Mouse (Mus musculus): ENCODE data around the gene Cldn4.

DNA sequence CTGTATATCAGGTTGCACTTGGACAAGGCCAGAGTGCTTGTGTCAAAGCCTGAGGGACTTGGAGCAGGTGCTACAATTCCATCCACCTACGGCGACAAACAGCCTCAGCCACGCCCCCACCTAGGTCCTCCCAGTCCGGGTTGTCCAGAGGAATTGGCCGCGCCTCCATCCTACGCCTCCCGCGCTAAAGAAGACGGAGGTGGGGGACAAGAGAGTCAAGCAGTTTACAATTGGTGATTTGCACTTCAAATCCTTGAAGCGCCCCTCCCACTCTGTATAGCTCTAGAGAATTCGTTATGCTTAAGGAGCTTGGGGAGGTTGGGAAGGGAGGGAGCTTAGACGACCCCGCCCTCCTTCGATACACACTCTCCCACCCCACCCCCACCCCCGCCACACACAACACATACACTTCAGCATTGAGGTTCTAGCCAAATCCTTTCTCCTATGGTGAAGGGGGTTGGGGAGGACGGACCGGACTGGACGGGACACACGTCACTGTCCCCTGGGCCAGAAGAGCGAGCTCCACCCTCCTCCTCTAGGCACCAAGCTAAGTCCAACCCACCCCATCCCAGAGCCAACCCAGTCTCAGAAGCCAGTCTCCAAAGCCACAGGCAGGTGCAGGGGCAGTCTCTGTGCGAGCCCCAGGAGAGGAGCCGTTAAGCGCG is 39.0 kb upstream of the Cldn4 start, which contains the start of gene Cldn3:
- no peak for TF ChIP-seq CTCF (IDR thresholded peaks at IDR 0.05; ENCODE audit: low read depth)
- TF ChIP-seq EP300 (IDR thresholded peaks at IDR 0.05; ENCODE audit: low read depth), result no peak

Measured in liver, embryonic 14.5 days (tissue).